Mouse (Mus musculus): ENCODE measurements around the gene Troap.

Troap gene

DNA sequence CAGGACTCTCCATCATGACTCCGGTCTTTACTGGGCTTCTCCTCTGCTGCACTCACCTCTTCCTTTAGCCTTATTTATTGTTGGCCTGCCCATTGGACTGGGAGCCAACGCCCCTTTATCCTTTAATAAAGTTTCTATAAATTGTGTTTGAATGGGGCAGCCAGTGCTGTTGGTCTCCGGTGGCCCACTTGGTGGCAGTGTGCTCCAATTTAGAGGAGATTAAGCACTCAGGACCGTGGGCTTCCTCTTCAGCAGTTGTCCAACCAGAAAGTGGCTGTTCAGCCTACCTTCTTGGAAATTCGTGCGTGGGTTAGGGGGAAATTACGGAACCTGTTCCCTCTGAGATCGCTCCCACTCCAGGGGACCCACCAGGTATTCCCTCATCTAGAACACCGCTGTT, 8.9 kb downstream of the Troap start:
- ATAC-seq (ENCODE audit: insufficient number of reproducible peaks, low FRiP score, low TSS enrichment) = no peak

DNA sequence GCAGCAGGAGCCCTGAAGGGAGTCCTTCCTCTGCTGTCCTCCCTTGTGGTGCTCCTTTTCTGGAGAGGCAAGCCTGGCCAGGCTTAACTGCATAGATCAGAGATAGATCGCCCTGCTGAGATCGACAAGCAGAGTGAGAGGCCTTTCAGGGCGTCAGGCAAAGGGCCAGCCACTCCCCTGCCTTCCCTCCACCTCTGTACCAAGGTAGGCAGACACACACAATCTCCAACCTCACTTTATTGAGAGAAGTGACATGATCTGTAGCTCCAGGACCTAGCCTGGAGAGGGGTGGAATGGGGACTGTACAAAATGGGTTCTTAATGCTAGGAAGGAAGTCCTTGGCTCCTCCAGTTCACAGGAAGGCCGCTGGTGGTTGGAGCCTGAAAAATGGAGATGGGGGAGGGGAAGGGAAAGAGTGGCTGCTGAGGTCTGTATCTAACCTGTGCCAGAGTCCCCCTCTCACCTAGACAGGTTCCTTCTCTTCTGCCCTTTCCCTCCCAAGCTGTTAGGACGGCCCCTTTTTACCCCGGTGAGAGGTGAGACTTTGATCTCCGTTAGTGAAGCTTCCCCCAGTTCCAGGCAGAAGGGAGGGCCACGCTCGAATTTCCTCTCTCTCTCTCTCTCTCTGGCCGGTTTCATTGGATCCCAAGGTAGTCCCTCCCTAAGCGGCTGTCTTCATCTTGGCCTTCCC, 9.6 kb downstream of the Troap start:
- no peak for ATAC-seq (ENCODE audit: insufficient number of reproducible peaks, low FRiP score, low TSS enrichment)

- ATAC-seq (ENCODE audit: insufficient number of reproducible peaks, low FRiP score, low TSS enrichment) = no peak
Observed at GRCm38 (mm10) chr15:99084618-99085017, 10.2 kb downstream of the Troap start.

DNA sequence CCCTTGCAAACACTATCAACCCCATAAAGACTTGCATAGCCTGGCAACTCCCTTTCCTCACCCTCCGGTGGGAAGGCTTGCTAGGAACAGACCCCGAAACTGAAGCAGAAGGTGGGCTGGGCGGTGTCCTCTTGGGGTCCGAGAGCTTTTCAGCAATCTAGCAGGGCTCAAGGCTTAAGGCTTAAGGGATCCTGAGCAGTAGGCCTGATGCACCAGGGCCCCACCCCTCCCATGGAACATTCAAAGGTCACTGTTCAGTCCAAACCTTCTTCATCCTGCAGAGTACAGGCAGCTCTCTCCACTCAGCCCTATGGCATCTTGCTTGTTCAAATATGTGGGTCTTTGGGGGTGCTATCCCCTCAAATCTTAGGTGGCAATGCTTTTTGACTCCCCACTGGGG, 11.6 kb downstream of the Troap start:
- ATAC-seq (ENCODE audit: insufficient number of reproducible peaks, low FRiP score, low TSS enrichment) = no peak

DNA sequence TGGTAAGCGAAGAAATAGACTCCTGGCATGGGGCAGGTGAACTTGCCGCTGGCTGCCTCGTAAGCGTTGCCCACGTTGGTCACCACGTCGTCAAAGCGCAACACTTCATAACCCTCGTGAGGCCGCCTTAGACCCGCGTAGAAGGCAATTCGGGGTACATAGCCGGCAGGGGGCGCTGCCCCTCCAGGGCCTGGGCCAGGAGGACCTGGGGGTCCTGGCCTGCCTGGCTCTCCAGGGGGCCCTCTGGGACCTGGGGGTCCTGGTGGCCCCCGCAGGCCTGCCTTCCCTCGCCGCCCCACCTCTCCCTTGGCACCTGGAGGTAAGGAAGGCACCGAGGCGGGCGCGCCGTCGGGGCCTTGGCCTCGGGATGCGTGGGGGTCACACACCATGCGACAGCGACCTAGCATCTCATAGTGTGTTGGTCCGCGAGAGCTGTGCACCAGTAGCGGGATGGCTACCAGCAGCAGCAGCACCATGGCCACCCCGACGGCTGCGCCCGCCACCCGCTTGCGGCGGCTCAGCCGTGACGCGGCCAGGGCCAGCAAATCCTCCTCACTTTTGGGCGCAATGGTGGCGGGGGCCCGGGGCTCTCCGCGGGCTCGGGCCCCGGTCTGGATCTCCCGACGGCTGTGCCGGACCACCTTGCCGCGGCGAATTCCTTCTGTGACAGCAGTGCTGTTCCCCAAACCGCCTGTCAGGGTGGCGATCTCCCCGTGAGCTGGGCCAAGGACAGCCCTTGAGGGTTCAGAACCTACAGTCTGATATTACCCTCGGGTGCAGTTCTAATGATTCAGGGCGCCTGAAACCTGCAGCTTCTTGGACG, 13.1 kb downstream of the Troap start, which contains the start of gene C1ql4:
Gene C1ql4, minus strand, starts transcription at position 565 of the 823 bp plus-strand sequence.
- ATAC-seq (ENCODE audit: insufficient number of reproducible peaks, low FRiP score, low TSS enrichment) = no peak

DNA sequence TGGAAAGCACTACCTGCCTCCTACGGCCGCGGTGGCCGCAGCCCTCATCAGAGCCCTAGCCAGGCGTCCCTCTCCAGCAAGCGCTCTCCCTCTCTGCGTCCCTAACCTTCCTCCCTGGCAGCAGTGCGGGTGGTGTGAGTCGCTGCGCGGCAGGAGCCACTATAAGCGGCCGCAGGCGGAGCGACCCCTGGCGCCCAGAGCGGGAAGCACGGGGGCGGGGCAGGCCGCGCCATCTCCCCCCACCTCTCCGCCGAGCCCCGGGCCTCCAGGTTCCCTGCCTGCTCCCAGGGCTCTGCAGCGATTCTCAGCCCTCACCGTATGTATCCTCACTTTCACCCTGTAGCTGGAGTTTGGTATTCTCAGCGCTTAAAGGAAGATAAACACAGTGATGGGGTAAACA, 13.9 kb downstream of the Troap start:
- ATAC-seq (ENCODE audit: insufficient number of reproducible peaks, low FRiP score, low TSS enrichment) = 0 out of 2 replicates have a peak, but pooled peaks have one; percentile 31

DNA sequence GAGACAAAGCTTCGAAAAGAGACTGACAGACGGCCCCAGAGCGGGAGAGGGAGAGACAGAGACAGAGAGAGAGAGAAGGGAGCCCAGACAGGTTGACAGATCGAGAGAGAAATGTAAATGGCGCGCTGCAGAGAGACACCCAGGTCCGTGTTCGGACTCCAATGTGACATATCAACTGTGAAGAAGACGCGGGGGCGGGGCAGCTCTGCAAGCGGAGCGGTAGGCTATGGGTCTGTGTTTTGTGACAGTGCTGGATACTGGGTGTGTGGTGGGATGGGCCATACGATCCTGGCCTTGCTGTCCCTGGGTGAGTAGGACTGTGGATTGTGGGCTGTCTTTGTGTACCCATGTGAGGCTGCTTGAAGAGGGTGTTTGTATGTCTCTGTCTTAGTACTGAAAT, 14.7 kb downstream of the Troap start:
- ATAC-seq (ENCODE audit: insufficient number of reproducible peaks, low FRiP score, low TSS enrichment) = no peak

- ATAC-seq (ENCODE audit: insufficient number of reproducible peaks, low FRiP score, low TSS enrichment) = no peak
Observed at GRCm38 (mm10) chr15:99092870-99093269, 18.5 kb downstream of the Troap start, which contains the start of gene Dnajc22. TSS of gene Dnajc22 (plus strand) at chr15:99093170.

DNA sequence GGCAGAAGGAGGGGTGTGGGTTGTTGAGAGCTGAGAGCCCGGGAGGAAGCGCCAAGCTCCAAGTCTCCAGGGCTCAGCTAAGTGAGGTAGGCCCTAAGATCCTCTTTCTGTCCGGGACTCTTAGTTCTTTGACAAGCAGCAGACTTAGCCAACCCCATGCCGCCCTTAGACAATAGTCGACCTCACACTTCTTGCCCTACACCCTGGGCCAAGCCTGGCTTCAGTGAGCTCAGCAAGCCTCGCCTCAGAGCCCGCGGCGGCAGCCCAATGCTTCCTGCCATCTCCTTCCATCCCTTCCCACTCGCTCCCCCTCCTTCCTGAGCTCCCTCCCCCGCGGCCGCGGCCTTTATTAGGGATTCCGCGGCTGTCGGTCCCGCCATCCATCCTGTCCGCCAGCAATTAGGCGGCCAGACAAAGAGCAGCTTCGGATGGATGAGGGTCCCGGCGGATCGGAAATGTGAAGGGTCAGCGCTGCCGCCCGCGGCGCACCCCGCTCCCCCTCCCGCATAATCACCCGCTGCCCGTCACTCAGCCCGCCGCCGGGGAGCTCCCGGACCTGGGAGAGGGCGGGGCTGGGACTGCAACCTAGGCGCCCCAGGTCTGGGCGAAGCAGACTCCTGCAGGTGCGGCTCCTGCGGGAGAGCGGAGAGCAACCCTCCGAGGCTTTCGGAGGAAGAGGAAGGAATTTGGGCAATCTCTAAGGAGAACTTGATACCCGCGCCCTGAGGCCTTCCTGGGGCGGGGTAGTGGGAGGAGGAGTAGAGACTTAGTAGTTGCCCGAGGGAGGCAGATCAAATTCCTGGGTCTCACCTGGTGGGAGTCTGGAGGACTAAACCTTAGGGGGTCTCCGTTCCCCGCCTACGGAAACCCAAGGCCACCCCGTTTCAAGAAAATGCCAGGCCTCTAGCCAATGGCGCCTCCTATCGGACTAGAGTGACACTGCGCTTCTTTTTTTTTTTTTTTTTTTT, 19.2 kb downstream of the Troap start:
- peak; percentile 43; the same call in 1 of the 2 replicates for ATAC-seq (ENCODE audit: insufficient number of reproducible peaks, low FRiP score, low TSS enrichment)

- no peak for ATAC-seq (ENCODE audit: insufficient number of reproducible peaks, low FRiP score, low TSS enrichment)
Observed at GRCm38 (mm10) chr15:99094631-99095270, 20.4 kb downstream of the Troap start.

DNA sequence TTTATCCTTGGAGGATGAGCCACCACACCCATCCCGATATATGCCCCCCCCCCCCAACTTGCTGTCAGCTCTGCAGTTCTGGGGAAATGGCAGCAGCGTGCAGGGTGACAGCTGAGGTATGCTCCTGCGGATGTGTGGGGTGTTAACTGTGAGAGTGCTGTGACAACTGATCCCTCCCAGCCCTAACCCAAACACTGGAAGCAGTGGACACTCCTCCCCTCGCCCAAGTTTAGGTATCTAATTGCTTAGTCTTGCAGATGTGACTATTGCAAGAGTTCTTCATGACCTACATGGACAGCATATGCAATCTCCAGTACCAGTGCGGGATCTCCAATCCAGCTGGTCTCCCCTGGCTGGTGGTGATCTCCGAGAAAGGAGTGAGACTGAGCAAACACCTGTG, 21.0 kb downstream of the Troap start:
- ATAC-seq (ENCODE audit: insufficient number of reproducible peaks, low FRiP score, low TSS enrichment) = no peak

DNA sequence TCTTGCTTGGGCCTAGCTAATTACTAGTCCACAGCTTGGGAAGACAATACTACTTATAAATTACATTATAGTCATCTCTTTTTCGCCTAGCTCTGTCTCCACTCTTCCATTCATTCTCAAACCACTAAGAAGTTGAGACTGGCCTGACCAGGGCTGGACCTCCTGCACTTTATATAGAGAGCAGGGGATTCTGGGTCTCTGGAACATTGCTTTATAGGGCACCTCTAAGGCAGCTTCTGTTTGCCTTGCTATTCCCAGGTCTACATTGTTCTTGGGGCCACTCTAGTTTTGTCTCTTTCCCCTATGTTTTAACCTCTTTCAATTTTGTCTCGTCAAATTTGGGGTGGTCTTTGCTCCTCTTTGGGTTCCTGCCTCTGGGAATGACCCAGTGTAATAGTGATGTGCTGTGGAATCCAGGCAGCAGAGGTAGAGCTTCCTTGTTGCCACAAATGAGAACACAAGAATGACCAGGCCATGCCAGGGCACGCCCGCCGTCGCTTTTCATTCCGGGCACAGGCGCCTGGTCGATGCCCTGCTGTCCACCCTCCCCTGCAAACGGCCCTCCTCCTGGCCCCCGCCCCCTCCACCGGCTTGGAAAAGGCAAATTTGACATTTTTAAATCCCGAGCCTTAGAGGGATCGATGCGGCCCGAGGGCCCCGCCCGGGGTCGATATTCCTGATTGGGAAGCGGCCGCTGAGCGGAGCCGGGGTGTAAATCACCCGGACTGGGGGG, 21.9 kb downstream of the Troap start:
- no peak for ATAC-seq (ENCODE audit: insufficient number of reproducible peaks, low FRiP score, low TSS enrichment)

- no peak for ATAC-seq (ENCODE audit: insufficient number of reproducible peaks, low FRiP score, low TSS enrichment)
Observed at GRCm38 (mm10) chr15:99096831-99097500, 22.6 kb downstream of the Troap start.

- no peak for ATAC-seq (ENCODE audit: insufficient number of reproducible peaks, low FRiP score, low TSS enrichment)
Observed at GRCm38 (mm10) chr15:99097840-99098492, 23.6 kb downstream of the Troap start.

- ATAC-seq (ENCODE audit: insufficient number of reproducible peaks, low FRiP score, low TSS enrichment) = no peak
Observed at GRCm38 (mm10) chr15:99098493-99098861, 24.1 kb downstream of the Troap start.

DNA sequence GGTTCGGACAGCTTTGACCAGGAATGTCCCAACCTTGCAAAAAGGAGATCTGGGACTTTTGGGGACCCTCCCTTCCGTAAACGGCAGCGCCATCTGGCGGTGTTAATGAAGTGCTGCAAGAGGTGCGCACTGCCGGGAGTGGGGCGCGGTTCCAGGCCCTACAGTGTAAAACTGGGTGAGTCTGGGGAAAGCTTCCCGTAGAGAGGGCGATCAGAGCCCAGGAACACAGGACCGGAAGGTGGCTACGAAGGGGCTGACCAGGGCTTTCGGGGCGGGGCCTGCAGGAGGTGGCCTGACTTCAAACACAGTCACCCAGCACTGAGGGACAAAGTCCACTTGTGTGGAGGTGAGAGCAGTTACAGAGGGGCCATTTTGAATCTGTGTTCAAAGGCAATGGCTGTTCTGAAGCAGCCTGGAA, 24.8 kb downstream of the Troap start:
- ATAC-seq (ENCODE audit: insufficient number of reproducible peaks, low FRiP score, low TSS enrichment) = no peak

DNA sequence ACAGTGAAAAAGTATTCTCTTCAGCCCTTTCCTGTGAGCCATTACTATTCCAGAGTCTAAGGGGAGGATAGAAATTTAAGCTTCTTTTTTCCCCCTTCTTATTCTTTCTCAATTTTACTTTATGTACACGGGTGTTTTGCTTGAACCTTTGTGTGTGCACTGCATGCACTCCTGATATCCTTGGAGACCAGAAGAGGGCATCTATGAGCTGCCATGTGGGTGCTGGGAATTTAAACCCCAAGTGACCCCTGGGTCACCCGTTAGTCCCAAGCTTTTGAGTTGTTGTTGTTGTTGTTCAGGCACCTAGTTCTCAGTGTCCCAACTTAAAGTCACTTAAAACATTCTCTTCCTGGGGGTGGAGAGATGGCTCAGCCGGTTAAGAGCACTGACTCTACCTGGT, 25.6 kb downstream of the Troap start:
- no peak for ATAC-seq (ENCODE audit: insufficient number of reproducible peaks, low FRiP score, low TSS enrichment)

DNA sequence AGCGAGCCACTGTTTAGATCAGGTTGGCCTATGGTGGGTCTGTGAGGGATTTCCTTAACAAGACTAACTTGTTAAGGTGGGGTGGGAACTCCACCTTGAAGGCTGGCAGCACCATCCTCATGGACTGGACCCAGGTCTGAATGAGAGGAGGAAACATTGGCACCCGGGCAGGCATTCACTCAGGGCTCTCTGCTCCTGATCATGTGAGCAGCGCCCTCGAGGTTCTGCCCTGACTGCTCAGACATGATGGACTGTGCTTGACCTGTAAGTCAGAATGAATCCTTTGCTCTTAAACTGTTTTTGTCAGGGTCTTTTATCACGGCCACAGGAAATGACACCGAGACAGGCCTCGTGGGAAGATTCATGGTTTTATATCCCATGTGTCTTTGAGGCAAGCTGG, 30.9 kb downstream of the Troap start:
- no peak for ATAC-seq (ENCODE audit: insufficient number of reproducible peaks, low FRiP score, low TSS enrichment)

Measured in cerebellum, adult (tissue).